ENCODE assay signal across 9 mouse cellular contexts in the genomic region with DNA sequence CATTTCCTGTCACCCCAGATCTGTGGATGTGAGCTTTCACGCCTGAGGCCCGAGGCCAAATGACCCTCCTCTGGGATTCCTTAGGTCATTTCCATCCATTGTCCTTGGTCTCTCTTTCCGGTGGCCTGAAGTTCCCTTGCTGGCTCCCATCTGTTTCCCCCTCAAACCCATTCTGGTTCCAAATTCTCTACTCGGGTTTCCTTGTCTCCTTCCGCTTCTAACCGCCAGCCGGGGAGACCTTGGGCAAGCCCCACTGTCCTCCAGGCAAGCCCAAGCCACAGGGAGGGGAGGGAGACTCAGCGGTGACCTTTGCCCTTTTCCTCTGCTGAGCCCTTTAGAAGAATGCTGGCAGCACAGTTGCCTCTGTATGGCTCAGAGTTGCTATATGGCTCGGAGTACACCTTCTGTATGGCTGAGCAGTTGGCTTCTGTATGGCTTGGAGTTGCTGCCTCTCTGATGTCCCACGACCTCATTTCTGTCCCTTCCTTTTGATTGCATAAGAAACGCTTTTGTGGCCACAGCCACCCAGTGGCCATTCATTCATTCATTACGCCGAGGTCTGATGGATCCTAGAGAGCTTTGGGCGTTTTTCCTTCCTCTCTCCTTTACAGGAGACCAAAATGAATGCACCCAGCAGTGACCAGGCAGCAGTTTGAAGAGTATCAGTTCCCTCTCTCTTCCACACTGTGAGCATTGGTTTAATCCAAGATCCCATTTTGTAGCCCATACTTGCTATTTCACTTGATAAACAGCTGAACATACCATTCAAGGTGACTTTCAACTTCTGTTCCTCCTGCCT. TPM values are rescaled to one million over a fixed set of nuclear protein-coding genes. Genes with fewer than 3 reads are reported as not detected.
DNase-seq lines count a peak whose midpoint lies in the region; TF ChIP-seq lines count a peak whose summit lies in the region.
"Had no signal": no experiment of that assay in that cellular context is flagged by ENCODE, and none has a peak within 500 bp of the region (broad histone marks: within the 10 kb centered on the region; RNA-seq: fewer than 3 reads in every experiment).

No protein-coding gene starts in this region.

- TF ChIP-seq CTCF in gastrocnemius, adult 2 months (IDR thresholded peaks at IDR 0.05), result peak; percentile 5; the same call in 1 of the 2 replicates
- peak; percentile 45 for TF ChIP-seq CTCF in heart, adult 2 months (IDR thresholded peaks at IDR 0.05)

- no peaks in the 10 kb centered on the region for H3K79me2 ChIP-seq in heart, adult 2 months (replicated peaks; ENCODE audit: control insufficient read depth, insufficient read depth, low read length)

- intact Hi-C loops in gastrocnemius, adult 2 months (cut with DNase I), result no loop called here
- intact Hi-C loops in gastrocnemius, postnatal 36 days (cut with DNase I), result no loop called here
- intact Hi-C loops in heart, adult 2 months (cut with DNase I), result no loop called here
- intact Hi-C loops in left cerebral cortex, postnatal 14 days (cut with DNase I), result no loop called here

- no peak for TF ChIP-seq POLR2A in heart, adult 2 months (IDR thresholded peaks at IDR 0.05; ENCODE audit: insufficient read depth, low read depth, low read length)

- TF ChIP-seq EP300 in heart, adult 2 months (IDR thresholded peaks at IDR 0.05; ENCODE audit: insufficient read depth, low read depth, low read length), result peak; percentile 91

- H3K27ac ChIP-seq in gastrocnemius, adult 2 months, result peak overlapping the region; percentile 38; the same call in 1 of the 2 replicates
- peak overlapping the region; percentile 51 for H3K27ac ChIP-seq in heart, adult 2 months

- DNase-seq in gastrocnemius, adult 2 months, result peak; percentile 51
- no peak for DNase-seq in gastrocnemius, postnatal 36 days
- peak; percentile 64 to 75 for DNase-seq in heart, adult 2 months
- DNase-seq in kidney, postnatal 14 days, result peak; percentile 82
- peak; percentile 71 for DNase-seq in mesoderm, embryonic 11.5 days (ENCODE audit: low read depth, low spot score)
- DNase-seq in T-cell, adult 2 months (ENCODE audit: low spot score), result no peak
- DNase-seq in cerebellum, adult 11 months, result no peak
- DNase-seq in left cerebral cortex, postnatal 14 days (ENCODE audit: low spot score in 2 of 2), result no peak
- DNase-seq: cerebellum, adult 18-20 months had no signal

- H3K4me1 ChIP-seq in heart, adult 2 months (ENCODE audit: control insufficient read depth, insufficient read depth, low read length), result peaks cover 6% of the 10 kb centered on the region

- WGBS in heart, adult 2 months, result 29% methylated on average over 14 of the region's 14 CpGs

- no peak overlapping the region for H3K9ac ChIP-seq in heart, adult 2 months (ENCODE audit: low read depth, low read length)

- no peak overlapping the region; the same call in 1 of the 2 replicates for H3K4me3 ChIP-seq in gastrocnemius, adult 2 months
- H3K4me3 ChIP-seq in heart, adult 2 months, result no peak overlapping the region

- H3K36me3 ChIP-seq in heart, adult 2 months (ENCODE audit: control insufficient read depth, insufficient read depth, low read length), result no peaks in the 10 kb centered on the region

- no peaks in the 10 kb centered on the region for H3K27me3 ChIP-seq in heart, adult 2 months (ENCODE audit: control insufficient read depth, insufficient read depth, low read length)

RNA-seq across cellular contexts. Expression of a gene that starts 11.5 kb away (rescaled TPM):
- total RNA-seq in gastrocnemius, adult 2 months (2021), result 1 to 10 TPM; 5.7 to 6.6 TPM
- 1 to 10 TPM; 4.0 to 6.1 TPM for total RNA-seq in gastrocnemius, postnatal 36 days (2021)
- 10 to 100 TPM; 11.5 to 12.6 TPM for total RNA-seq in heart, adult 2 months (2021)
- 12.4 and 14.1 TPM in 2 replicates for polyA plus RNA-seq in heart, adult 2 months (2012; rRNA removed)
- 1 to 10 TPM; 3.5 to 4.7 TPM for total RNA-seq in left cerebral cortex, postnatal 14 days (2021)

Comparison
In these comparisons a context has a peak if more than half of its experiments do, and no peak if none do; other contexts are left out.
1. DNase-seq: peak in gastrocnemius, adult 2 months (single experiment), heart, adult 2 months (2 of 2), kidney, postnatal 14 days (single experiment) and mesoderm, embryonic 11.5 days (single experiment); none in gastrocnemius, postnatal 36 days (0 of 2), T-cell, adult 2 months (single experiment), cerebellum, adult 11 months (single experiment) and left cerebral cortex, postnatal 14 days (0 of 2).